Mouse (Mus musculus): ENCODE measurements at regions not wholly inside any gene's neighbourhood (a gene's known extent, or its start where the extent isn't known, plus 50 kb on each side); places are given as distances from the start of the nearest gene placed in this dataset.

GRCm38 (mm10) chr10:30966176-30966575 lies 123.6 kb upstream of the Hey2 start:
- ATAC-seq (replicated peaks; ENCODE audit: low FRiP score, low TSS enrichment, poor library complexity, severe bottlenecking), result no peak

GRCm38 (mm10) chr10:30953825-30954224 lies 111.2 kb upstream of the Hey2 start:
- ATAC-seq (replicated peaks; ENCODE audit: low FRiP score, low TSS enrichment, poor library complexity, severe bottlenecking), result no peak

GRCm38 (mm10) chr10:30952410-30952809 lies 109.8 kb upstream of the Hey2 start:
- no peak for ATAC-seq (replicated peaks; ENCODE audit: low FRiP score, low TSS enrichment, poor library complexity, severe bottlenecking)

GRCm38 (mm10) chr10:30946601-30947000 lies 104.0 kb upstream of the Hey2 start:
- no peak for ATAC-seq (replicated peaks; ENCODE audit: low FRiP score, low TSS enrichment, poor library complexity, severe bottlenecking)

GRCm38 (mm10) chr10:30918322-30918988 lies 75.9 kb upstream of the Hey2 start:
- ATAC-seq (replicated peaks; ENCODE audit: low FRiP score, low TSS enrichment, poor library complexity, severe bottlenecking), result no peak

- no peak for ATAC-seq (replicated peaks; ENCODE audit: low FRiP score, low TSS enrichment, poor library complexity, severe bottlenecking)
These were observed 51.2 kb upstream of the Hey2 start for GRCm38 (mm10) chr10:30893771-30894170.

All from megakaryocyte-erythroid progenitor cell, adult 5-6 weeks (primary cell).